Mouse (Mus musculus): ENCODE results near the gene Ubr3.

The Ubr3 gene

DNA sequence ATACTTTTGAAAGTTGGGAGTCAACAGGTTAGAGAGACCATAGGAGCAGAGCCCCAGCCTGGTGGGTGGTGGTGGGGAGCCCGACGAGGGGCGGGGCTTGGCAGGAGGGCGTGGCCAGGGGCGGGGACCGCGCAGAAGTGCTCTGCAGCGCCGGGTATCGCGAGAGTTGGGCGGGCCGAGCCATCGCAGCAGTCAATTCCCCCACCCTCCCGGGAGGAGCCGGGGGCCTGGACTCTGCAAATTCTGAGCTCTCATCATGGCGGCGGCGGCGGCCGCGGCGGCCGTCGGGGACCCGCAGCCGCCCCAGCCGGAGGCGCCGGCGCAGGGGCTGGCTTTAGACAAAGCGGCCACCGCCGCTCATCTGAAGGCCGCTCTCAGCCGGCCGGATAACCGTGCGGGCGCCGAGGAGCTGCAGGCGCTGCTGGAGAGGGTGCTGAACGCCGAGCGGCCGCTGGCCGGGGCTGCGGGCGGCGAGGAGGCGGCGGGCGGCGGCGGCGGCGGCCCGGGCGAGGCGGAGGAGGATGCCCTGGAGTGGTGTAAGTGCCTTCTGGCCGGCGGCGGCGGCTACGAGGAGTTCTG, at the start of gene Ubr3:
TSS of gene Ubr3 (plus strand) at position 208 of the 579 bp plus-strand sequence.
- peak; percentile 96 for DNase-seq (ENCODE audit: low read depth, low spot score)

DNA sequence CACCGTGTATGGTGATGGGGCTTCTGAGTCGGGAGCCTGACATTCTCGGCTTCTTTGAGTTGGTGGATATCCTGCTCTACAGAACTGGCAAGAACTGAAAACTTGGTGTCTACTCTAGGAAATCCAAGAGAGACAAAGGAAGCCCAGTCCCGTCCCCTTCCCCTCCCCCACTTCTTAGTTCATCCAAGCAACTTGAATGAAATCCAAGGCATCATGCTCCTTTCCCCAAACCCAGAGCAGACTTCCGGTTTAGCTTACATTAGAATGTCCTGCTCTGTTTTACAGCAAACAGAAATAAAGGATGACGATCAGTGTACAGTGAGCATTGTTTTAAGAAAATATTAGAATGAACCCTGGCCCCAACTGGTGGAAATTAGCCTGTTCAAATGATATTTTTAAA, 47.8 kb upstream of the Ubr3 start:
- DNase-seq (ENCODE audit: low read depth, low spot score) = no peak

DNA sequence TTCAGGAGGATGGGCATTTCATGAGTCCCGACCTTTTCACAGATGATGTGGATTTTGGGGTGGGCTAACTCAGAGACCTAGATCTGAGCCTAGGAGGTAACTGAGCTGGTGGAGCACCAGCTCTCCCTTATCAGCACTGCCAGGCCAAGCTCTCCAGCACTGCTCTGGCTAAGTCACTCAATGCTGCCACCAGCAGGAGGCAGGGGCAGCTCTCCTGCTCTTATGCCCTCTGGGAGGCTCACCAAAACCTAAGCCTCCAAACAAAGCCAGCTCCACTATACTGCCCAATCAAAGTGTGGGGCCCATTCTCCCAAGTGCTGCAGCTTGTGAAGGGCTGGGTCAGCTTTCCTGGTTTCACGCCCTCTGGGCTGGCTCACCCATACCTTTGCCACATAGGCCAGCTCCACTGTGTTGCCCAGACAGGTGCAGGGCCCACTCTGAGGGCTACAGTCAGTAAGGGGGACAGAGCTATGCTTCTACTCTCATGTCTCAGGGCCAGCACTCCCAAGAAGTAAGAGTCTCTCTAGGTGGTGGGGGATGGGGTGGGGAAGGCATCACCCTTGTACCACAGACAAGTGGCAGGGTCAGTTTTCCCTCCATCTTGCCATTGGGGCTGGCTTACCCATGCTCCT, 45.5 kb upstream of the Ubr3 start:
- DNase-seq (ENCODE audit: low read depth, low spot score) = no peak

DNA sequence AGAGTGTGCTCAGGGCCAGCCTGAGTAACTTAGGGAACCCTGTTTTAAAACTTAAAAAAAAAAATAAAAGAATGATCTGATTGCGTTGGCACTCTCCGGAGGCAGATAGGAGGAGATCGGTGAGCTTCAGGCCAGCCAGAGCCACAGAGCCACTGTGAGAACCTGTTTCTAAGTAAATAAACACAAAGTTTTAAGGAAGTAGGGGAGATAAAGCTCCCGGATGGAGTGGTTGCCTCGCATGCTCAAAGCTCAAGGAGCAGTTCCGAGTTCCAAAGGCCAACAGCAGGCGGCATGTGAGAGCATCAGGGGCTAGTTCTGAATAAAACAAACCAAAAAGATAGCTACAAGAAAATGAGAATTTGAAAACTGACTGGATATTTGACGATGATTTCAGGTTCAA, 40.7 kb upstream of the Ubr3 start:
- no peak for DNase-seq (ENCODE audit: low read depth, low spot score)

DNA sequence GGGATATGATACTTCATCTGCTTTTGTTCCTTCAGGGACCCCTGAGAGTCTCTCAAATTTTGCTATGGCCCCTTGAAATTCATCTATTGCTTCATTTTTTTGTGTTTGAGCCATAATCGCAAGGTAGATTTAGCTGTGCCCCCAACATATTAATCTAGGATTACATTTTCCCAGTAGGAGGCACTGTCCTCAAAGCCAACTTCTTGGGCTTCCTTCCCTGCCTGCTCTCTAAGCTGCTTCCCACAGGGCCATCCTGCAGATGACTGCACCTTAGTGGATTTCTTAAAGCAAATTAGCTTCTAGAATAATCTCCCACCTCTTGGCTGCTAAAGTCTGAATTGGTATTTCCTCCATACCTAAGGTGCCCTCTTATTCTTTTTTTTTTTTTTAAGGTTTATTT, 39.2 kb upstream of the Ubr3 start:
- no peak for DNase-seq (ENCODE audit: low read depth, low spot score)

DNA sequence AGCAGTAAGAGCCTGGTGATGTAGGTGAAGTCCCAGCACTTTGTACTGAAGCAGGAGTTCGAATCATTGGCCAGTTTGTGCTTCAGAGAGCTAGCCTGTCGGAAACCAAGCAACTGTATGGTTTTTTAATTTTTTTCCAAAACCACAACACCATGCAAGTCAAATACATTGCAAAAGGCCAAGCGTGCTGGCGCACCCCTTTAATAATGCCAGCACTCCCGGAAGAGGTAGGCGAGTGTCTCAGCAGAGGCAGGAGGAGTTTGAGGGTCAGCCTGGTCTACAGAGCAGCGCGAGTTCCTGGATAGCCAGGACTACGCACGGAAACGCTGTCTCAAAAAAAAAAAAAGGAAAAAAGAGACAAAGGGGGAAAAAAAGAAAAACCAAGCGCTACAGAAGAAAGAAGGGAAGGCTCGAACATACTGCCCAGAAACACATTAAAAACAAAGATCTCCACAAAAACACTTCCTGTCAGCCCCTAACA, 36.0 kb upstream of the Ubr3 start:
- no peak for DNase-seq (ENCODE audit: low read depth, low spot score)

DNA sequence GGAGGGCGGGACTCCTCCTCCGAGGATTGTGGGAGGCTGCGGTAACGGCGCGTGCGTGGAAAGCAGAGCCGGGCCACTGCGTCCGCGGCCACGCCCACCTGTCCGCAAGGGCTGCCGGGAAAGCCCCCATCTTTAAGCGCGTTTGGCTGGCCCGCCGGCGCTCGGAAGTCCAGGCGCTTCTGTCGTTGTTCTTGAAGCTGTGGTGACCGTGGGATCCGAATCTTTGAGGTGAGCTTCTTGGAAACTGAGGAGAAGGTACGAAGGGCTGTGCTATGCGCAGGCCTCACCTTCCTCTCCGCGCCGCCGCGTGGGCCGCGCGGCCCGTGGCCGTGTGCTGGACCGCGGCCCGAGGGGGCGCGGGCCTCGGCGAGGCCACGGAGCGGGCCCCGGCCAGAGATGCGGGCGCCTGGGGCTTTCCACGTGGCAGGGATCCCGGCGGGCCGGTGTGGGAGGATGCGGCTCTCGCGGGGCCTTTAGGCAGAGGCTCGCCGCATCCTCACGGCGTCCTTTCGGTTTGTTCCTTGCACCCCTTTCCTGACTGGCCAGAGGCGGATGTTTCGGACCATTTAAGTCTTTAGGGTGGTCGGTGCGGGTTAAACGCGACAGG, 35.5 kb upstream of the Ubr3 start, which contains the start of gene Ssb:
TSS of gene Ssb (plus strand) at position 78 of the 607 bp plus-strand sequence.
- peak; percentile 95 for DNase-seq (ENCODE audit: low read depth, low spot score)

DNA sequence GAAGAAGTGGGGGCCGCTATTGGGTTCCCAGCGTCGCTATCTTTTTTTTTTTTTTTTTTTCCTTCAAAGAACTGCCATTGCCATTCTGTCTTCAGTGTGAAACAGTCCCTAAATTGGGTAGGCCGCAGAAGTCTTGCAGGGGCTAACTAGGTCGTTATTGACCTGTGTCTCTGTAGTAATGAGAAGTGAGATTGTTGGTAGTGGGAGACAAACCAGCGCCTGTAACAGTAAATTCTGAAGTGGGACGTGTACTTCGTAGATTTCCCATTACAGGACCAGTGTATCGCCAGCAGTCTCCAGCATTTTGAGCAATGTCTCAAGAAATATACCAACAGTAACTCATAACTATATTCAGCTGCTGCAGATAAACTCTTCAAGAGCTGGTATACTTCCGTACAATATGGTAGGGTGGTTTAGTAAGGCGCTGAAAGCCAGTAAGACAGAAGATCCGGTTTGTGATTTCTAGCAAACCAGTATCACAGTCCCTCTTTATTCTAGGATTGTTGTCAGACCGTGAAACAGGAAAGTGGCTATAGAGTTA, 34.9 kb upstream of the Ubr3 start:
- no peak for DNase-seq (ENCODE audit: low read depth, low spot score)

DNA sequence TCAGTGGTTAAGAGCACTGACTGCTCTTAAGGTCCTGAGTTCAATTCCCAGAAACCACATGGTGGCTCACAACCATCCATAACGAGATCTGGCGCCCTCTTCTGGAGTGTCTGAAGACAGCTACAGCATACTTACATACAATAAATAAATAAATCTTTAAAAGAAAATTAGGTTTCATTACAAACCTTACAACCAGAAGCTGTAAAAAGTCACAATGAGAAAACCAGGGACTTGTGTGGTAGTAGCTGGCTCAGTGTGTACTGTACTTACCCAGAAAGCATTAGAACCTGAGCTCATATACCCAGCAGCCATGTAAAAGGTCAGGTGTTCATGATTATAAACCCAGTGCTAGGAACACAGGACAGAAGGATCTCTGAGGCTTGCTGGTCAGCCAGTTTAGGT, 13.1 kb upstream of the Ubr3 start:
- DNase-seq (ENCODE audit: low read depth, low spot score) = no peak

DNA sequence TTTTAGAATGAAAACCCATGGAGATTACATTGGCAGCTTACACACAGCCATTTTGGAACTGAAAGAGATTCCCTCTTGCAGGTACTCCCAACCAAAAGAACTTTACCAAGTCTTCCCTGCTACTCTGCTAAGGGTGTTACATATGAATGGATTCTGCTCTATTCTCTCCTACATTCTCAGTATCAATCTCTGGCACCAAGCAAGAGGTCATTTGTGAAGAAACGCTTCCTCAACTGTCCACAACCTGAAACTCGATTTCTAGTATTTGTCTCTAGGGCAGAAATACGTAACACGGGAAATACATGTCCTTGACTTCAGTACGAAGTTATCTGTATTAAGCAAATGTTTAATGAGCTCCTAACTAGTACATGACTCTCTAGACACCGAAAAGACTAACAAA, 12.5 kb upstream of the Ubr3 start:
- no peak for DNase-seq (ENCODE audit: low read depth, low spot score)

DNA sequence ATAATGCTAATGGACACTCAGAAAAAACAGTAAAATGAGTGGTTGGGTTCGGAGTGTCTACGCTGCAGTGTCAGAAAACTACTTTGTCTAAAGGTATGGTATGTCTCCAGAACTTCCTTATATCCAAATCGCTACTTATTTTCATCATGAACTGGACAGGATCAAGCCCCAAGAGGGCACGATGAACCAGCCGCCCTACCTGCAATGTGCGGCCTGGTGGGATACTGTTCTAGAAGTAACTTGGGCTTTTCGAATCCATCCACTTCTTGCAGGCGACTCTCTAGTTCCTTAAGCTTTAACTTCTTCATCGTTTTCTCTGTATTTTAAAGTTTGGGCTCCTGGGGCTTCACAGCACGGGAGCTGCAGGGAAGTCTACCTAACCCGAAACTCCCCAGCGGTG, 12.0 kb upstream of the Ubr3 start:
- DNase-seq (ENCODE audit: low read depth, low spot score) = peak; percentile 12

DNA sequence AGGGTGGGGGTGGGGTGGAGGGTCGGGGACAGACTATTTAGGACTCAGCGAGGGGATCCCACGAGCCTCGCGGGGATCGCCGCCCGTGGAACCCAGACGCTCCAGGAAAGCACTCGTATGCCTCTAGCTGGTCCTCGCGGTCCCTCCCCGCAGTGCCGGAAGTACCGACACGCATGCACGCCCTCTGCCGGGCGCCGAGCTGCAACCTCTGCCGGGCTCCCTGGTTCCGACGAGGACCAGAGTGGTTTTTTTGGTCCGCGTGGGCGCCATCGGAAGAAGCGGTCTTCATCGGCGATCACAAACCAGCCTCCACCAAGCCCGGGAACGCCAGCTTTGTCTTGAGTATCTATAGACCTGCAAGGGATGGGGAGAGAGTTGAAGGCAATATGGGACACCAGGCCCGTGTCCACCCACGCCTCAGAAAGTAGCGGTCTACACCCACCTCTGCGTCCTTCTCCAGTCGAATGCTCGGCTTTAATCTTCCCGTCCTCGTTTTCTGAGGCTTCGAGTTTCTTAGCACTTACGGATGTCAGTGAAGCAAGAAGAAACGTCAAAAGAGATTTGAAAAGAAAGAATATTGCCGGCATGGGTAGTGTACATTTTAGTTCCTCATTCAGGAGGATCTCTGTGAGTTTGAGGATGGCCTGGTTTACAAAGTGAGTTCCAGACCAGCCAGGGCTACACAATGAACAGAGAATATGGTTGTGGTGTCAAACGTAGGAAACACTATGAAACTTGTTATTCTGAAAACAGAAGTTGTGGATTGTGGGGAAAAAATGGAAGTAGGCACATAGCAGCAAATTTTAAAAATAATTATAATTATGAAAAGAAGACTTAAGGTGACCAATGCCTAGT, 11.4 kb upstream of the Ubr3 start, which contains the start of gene Mettl5:
TSS of gene Mettl5 (minus strand) at position 165 of the 855 bp plus-strand sequence.
- peak; percentile 87 for DNase-seq (ENCODE audit: low read depth, low spot score)

DNA sequence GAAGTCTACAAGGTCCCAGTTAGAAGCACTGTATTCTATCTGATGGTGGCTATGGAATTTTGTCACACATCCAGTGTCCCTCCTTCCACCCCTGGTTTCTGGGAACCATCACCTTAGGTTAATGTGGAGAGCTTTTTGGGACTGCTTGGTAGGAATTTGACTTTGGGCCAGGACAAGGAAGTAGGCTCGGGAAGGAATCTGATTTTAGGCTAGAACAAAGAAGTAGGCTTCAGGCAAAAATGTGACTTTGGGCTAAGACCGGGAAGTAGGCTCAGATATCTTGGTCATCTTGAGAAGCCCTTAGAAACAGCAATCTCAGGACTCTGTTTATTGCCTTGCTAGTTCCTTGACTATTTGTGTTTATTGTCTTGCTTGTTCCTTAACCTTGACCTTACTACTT, 8.1 kb upstream of the Ubr3 start:
- DNase-seq (ENCODE audit: low read depth, low spot score) = no peak

DNA sequence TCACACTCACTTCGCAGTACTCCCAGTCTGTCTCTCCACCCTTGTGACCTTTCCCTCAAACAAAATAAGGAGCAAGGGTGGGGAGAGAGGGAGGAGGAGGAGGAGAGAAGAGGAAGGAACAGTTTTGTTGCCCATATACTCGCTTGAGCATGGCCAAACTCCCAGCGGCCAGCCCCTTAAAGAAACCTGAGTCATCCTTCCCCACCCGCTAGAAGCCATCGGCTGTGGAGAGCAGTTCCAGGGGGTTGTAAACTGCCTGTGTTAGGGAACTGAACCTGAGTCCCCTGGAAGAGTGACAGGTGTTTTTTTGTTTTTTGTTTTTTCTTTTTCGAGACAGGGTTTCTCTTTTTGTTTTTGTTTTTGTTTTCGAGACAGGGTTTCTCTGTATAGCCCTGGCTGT, 6.2 kb upstream of the Ubr3 start:
- no peak for DNase-seq (ENCODE audit: low read depth, low spot score)

DNA sequence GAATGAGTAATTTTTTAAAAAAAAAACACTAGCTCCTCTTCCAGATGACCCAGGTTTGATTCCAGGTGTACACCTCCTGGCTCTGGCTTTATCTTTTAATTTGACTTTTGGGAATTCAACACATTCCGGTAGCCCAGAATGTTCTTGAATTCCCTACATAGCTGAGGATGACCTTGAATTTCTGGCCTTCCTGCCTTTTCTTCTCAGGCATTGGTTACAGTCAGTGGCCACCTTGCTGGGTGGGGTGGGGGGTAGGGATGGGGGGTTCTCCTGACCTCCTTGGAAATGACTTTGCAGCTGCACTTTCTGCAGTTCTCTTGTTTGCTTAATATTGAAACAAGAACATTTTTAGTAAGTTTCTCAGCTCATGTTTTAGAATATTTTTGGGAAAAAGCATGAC, 3.9 kb upstream of the Ubr3 start:
- DNase-seq (ENCODE audit: low read depth, low spot score) = no peak

DNA sequence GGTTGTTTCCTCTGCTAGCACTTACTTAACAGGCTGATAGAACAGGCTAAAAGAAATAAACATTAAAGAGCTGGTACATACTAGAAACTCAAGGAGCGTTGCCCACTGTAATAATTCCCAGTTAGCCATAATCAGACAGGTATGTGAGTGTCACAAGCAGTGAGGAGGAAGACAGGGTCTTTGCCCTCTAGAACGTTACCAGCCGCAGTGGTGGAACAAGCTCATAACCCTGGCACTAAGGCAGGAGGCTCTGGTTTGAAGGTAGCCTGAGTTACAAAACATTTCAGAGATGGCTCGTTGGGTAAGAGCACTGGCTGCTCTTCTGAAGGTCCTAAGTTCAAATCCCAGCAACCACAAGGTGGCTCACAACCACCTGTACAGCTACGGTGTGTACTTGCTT, 3.2 kb upstream of the Ubr3 start:
- no peak for DNase-seq (ENCODE audit: low read depth, low spot score)

DNA sequence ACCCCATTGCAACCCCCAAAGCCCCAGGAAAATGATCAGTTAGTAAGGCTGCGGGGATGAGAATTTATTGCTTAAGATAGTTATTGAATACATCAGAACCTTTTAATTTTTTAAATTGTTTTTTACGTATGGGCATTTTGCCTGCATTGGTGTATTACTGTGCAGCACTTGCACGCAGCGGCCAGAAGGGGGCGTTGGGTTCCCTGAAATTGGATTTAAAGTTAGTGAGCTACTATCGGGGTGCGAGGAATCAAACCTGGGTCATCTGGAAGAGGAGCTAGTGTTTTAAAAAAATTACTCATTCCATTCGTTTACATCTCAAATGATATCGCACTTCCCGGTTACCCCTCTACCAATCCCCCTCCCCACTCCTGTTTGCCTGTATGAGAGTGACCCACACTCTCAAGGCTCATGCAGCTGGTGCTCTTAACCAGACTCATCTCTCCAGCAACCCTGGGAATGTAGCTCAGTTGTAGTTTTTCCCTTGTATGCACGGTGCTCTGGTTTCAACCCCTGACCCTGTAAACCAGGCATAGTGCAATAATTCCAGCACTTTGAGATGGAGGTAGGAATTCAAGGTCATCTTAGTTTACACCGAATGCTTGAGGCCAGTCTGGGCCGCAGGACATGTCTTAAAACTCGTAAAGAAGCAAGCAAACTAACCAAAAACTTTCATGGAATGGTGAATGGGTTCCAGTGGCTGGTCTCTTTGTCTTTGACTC, 1.4 kb upstream of the Ubr3 start:
- DNase-seq (ENCODE audit: low read depth, low spot score) = no peak

DNA sequence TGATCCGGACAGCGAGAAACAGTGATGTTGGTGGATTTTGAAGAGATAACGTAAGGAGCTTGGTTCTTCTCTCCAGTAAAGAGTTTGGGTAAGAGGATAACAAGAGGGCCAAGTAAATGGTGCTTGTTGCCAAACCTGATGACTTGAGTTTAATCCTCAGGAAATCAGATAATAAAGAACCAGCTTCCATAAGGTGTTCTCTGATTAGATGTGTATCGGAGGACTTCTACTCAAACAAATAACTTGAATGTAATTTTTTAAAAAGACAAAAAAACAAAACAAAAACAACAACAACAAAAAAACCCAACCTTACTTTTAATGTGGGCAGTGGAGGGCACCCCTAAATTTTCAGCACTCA, 843 bp upstream of the Ubr3 start:
- DNase-seq (ENCODE audit: low read depth, low spot score) = no peak

DNA sequence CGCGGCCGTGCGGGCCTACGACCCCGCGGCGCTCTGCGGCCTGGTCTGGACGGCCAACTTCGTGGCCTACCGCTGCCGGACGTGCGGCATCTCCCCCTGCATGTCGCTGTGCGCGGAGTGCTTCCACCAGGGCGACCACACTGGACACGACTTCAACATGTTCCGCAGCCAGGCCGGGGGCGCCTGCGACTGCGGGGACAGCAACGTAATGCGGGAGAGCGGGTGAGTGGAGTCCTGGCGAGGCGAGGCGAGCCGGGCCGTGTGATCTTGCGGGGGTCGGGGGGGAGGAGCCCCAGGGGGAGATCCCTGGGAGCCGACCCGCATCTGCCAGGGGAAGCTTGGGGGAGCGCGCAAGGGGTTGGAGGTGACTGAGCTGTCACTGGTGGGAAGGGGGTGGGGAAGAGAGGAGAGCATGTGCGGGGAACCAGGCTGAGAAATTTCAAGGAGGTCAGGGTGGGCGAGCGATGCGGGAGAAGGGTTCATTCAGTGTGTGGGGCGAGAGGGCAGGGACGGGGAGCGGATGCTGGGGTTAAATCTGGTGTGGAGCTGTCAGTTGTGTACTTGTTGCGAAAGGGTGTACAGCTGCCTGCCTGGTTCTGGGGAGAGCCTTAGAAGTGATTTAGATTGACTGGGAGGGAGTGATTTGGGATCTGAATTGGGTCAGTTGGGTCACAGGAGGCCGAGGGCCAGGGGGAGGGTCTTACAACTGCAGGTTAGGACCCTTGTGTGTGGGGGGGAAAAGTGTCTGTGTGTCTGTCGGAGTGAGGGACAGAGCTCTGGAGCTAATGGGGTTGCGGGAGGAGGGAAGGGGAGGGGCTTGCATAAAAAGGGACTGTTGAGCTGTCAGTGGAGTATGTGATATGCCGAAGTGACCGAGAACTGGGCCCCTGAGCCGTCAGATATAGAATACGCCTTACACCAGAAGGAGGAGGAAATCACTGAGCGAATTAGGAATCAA, 851 bp downstream of the Ubr3 start:
- DNase-seq (ENCODE audit: low read depth, low spot score) = peak; percentile 49

DNA sequence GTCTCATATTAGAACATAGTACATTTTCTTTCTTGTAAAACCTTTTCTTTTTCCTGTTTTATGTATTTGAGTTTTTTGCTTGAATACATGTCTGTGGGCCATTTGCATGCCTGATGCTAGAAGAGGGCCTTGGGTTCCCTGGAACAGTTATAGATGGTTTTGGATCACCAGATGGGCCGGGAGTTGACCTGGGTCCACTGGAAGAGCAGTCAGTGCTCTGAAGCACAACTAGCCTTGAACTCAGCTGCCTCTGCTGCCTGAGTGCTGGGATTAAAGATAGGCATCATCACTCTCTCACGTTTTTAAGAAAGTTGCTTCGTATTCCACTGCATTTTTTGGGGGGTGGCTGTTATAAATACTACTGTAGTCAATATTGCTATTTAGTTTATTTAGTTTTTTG, 6.5 kb downstream of the Ubr3 start:
- DNase-seq (ENCODE audit: low read depth, low spot score) = no peak

Data from mesoderm, embryonic 11.5 days (tissue).